ENCODE assay signal across 9 mouse cellular contexts in genomic region chr5:75933521-75934044, GRCm38 (mm10). TPM values are rescaled to one million over a fixed set of nuclear protein-coding genes. Genes with fewer than 3 reads are reported as not detected.
DNase-seq lines count a peak whose midpoint lies in the region; ATAC-seq lines count a peak whose summit lies in the region.
"Had no signal": no experiment of that assay in that cellular context is flagged by ENCODE, and none has a peak within 500 bp of the region (broad histone marks: within the 10 kb centered on the region; RNA-seq: fewer than 3 reads in every experiment).

No protein-coding gene starts in this region.

- 56% methylated on average over 20 of the region's 20 CpGs for WGBS in heart, embryonic 11.5 days (ENCODE audit: insufficient replicate concordance)

- peak overlapping the region; percentile 59 for H3K27ac ChIP-seq in heart, embryonic 11.5 days (ENCODE audit: low read depth, low read length)
- H3K27ac ChIP-seq: embryonic facial prominence, embryonic 13.5 days had no signal

- H3K4me2 ChIP-seq in heart, embryonic 11.5 days, result peak overlapping the region; percentile 3
- H3K4me2 ChIP-seq: embryonic facial prominence, embryonic 13.5 days had no signal

- peaks cover 30% of the 10 kb centered on the region for H3K4me1 ChIP-seq in heart, embryonic 11.5 days (ENCODE audit: control insufficient read depth, insufficient read depth, low read length)
- H3K4me1 ChIP-seq in megakaryocyte, embryonic 14.5 days, result peaks cover 41% of the 10 kb centered on the region

- no peaks in the 10 kb centered on the region for H3K27me3 ChIP-seq in heart, embryonic 11.5 days (ENCODE audit: control insufficient read depth, insufficient read depth, low read length)
- peaks cover 31% of the 10 kb centered on the region for H3K27me3 ChIP-seq in megakaryocyte, embryonic 14.5 days (replicated peaks)
- H3K27me3 ChIP-seq: embryonic facial prominence, embryonic 13.5 days had no signal

- no peak for ATAC-seq in CD4-positive, CD25-positive, alpha-beta regulatory T cell, adult 4 months
- 0 out of 2 replicates have a peak, but pooled peaks have one; percentile 14 for ATAC-seq in heart, embryonic 11.5 days (replicated peaks; ENCODE audit: insufficient number of reproducible peaks, low FRiP score, low TSS enrichment)
- no peak for ATAC-seq in erythroid progenitor cell, adult 5-6 weeks (replicated peaks; ENCODE audit: low FRiP score, poor library complexity, severe bottlenecking)

- no peaks in the 10 kb centered on the region for H3K36me3 ChIP-seq in heart, embryonic 11.5 days (ENCODE audit: control insufficient read depth, insufficient read depth, low read length)
- peaks cover 16% of the 10 kb centered on the region for H3K36me3 ChIP-seq in megakaryocyte, embryonic 14.5 days (replicated peaks; ENCODE audit: low read length)
- H3K36me3 ChIP-seq: embryonic facial prominence, embryonic 13.5 days had no signal

- H3K4me3 ChIP-seq in heart, embryonic 11.5 days (ENCODE audit: low read depth, low read length), result no peak overlapping the region
- peak overlapping the region; percentile 83 for H3K4me3 ChIP-seq in megakaryocyte, embryonic 14.5 days (replicated peaks)
- H3K4me3 ChIP-seq: embryonic facial prominence, embryonic 13.5 days had no signal

- no peaks in the 10 kb centered on the region for H3K9me3 ChIP-seq in heart, embryonic 11.5 days (replicated peaks; ENCODE audit: control insufficient read depth, low read length)
- no peaks in the 10 kb centered on the region for H3K9me3 ChIP-seq in megakaryocyte, embryonic 14.5 days
- H3K9me3 ChIP-seq: embryonic facial prominence, embryonic 13.5 days had no signal

- DNase-seq in CD4-positive, CD25-positive, alpha-beta regulatory T cell, adult 2 months (ENCODE audit: low read depth, low spot score), result peak; percentile 10
- peak; percentile 70 for DNase-seq in adrenal gland, postnatal 10 days
- DNase-seq in layer of hippocampus, postnatal 10 days (ENCODE audit: low spot score in 2 of 2), result peak; percentile 6 to 19
- peak; percentile 37 for DNase-seq in thymus, postnatal 14 days

- no peak overlapping the region for H3K9ac ChIP-seq in heart, embryonic 11.5 days (ENCODE audit: low read depth, low read length)
- H3K9ac ChIP-seq: embryonic facial prominence, embryonic 13.5 days had no signal

RNA-seq across cellular contexts. Expression of gene Kdr, which starts 44.7 kb away (rescaled TPM):
- under 1 TPM in 1 of 2 experiments, not detected in 1; 0.05 TPM for polyA plus RNA-seq in CD4-positive, CD25-positive, alpha-beta regulatory T cell, adult 4 months (2017; shearing (Covaris generic))
- 100 to 1,000 TPM in 1 of 2 experiments, 10 to 100 TPM in 1; 93.4 to 107 TPM for total RNA-seq in adrenal gland, postnatal 10 days (2021)
- 31.6 and 46.9 TPM in 2 replicates for polyA plus RNA-seq in heart, embryonic 11.5 days (2014; fragmentation: Nextera tagmentation; extraction: Ambion mirVana)
- total RNA-seq in layer of hippocampus, postnatal 10 days (2021), result 10 to 100 TPM; 26.9 to 30.2 TPM
- polyA plus RNA-seq in megakaryocyte, embryonic 14.5 days (2012; ENCODE audit: insufficient read depth, low replicate concordance), result 0.45 TPM in 1 of 2 replicates, not detected in the other
- not detected in 2 replicates for total RNA-seq in erythroid progenitor cell, adult 5-6 weeks (2015; ENCODE audit: low replicate concordance)
- 0.08 and 0.26 TPM in 2 replicates for total RNA-seq in erythroid progenitor cell, adult 5-6 weeks (2017; ENCODE audit: low replicate concordance)

Comparison
In these comparisons a context has a peak if more than half of its experiments do, and no peak if none do; other contexts are left out.
1. DNase-seq: peak in every context shown above with its lines; median percentile 70 in adrenal gland, postnatal 10 days; 37 in thymus, postnatal 14 days; 12 in layer of hippocampus, postnatal 10 days; 10 in CD4-positive, CD25-positive, alpha-beta regulatory T cell, adult 2 months.
2. RNA of gene Kdr, which starts 44.7 kb away (total RNA-seq): 93.4 to 107 TPM in adrenal gland, postnatal 10 days and 26.9 to 30.2 TPM in layer of hippocampus, postnatal 10 days; 0.08 to 0.26 TPM in erythroid progenitor cell, adult 5-6 weeks; every median in the first group is over 10 times any median in the second.